Mouse (Mus musculus): ENCODE results near the gene Chmp2b. TPM values are rescaled to one million over a fixed set of nuclear protein-coding genes. Genes with fewer than 3 reads are reported as not detected.

Chmp2b gene
- total and polyA plus RNA-seq, 2 experiments from 2014 or later = 29.8 to 144 TPM

GRCm38 (mm10) chr16:65554267-65554666 lies 8.3 kb downstream of the Chmp2b start:
- Histone ChIP-seq H3K4me3 (ENCODE audit: low read length) (no peak overlapping the region), H3K9ac (replicated peaks; ENCODE audit: low read length) (no peak overlapping the region), H3K9me3 (ENCODE audit: low read length) (no peaks in the 10 kb centered on the region), H3K27me3 (ENCODE audit: insufficient read depth, low read length) (no peaks in the 10 kb centered on the region), H3K36me3 (ENCODE audit: insufficient read depth, low read length) (no peaks in the 10 kb centered on the region), H3K4me2 (ENCODE audit: low read depth, low read length) (no peak overlapping the region), H3K27ac (no peak overlapping the region), H3K4me1 (ENCODE audit: insufficient read depth, low read length) (peaks cover under 1% of the 10 kb centered on the region; the same call in 1 of the 2 replicates)
- no peak for TF ChIP-seq CTCF (IDR thresholded peaks at IDR 0.05; ENCODE audit: low read depth)
- ATAC-seq (no peak), DNase-seq (ENCODE audit: low spot score) (no peak)
- 90% methylated on average over 5 of the region's 5 CpGs for WGBS

- no peaks in the 10 kb centered on the region for H3K4me1 ChIP-seq (ENCODE audit: insufficient read depth, low read length)
- H3K9ac ChIP-seq (replicated peaks; ENCODE audit: low read length) = no peak overlapping the region
- DNase-seq (ENCODE audit: low spot score) (no peak), ATAC-seq (no peak)
- H3K27ac ChIP-seq = no peak overlapping the region
- H3K9me3 ChIP-seq (ENCODE audit: low read length) = no peaks in the 10 kb centered on the region
- H3K4me3 ChIP-seq (ENCODE audit: low read length) = no peak overlapping the region
- WGBS = 78% methylated on average over 13 of the region's 13 CpGs
- H3K36me3 ChIP-seq (ENCODE audit: insufficient read depth, low read length) = no peaks in the 10 kb centered on the region
- no peak for TF ChIP-seq CTCF (IDR thresholded peaks at IDR 0.05; ENCODE audit: low read depth)
- H3K27me3 ChIP-seq (ENCODE audit: insufficient read depth, low read length) = no peaks in the 10 kb centered on the region
- no peak overlapping the region for H3K4me2 ChIP-seq (ENCODE audit: low read depth, low read length)
Observed at GRCm38 (mm10) chr16:65550814-65551213, 11.7 kb downstream of the Chmp2b start.

DNA sequence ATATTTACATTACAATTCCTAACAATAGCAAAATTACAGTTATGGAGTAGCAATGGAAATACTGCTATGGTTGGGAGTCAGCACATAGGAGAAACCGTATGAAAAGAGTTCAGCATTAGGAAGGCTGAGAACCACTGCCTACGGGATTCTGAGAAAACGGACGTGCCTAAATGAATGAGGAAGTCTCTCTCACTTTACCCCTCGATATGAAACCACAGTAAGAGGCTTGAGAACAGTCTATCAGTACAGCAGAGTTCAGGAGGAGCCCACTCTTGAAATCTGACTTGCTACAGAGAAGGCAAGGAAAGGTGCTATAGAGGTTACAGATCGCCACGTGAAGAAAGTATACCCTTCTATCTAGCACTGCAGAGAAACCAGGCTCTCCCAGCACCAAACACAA lies 13.6 kb downstream of the Chmp2b start:
- Histone ChIP-seq H3K27me3 (ENCODE audit: insufficient read depth, low read length) (no peaks in the 10 kb centered on the region), H3K9me3 (ENCODE audit: low read length) (no peaks in the 10 kb centered on the region), H3K36me3 (ENCODE audit: insufficient read depth, low read length) (peaks cover 10% of the 10 kb centered on the region; the same call in 1 of the 2 replicates), H3K4me3 (ENCODE audit: low read length) (no peak overlapping the region), H3K4me2 (ENCODE audit: low read depth, low read length) (no peak overlapping the region), H3K9ac (replicated peaks; ENCODE audit: low read length) (no peak overlapping the region), H3K4me1 (ENCODE audit: insufficient read depth, low read length) (no peaks in the 10 kb centered on the region), H3K27ac (no peak overlapping the region)
- DNase-seq (ENCODE audit: low spot score) = no peak
- WGBS = 85% methylated on average over 7 of the region's 7 CpGs
- ATAC-seq = no peak
- no peak for TF ChIP-seq CTCF (IDR thresholded peaks at IDR 0.05; ENCODE audit: low read depth)

- TF ChIP-seq CTCF (IDR thresholded peaks at IDR 0.05; ENCODE audit: low read depth) = no peak
- Histone ChIP-seq H3K9me3 (ENCODE audit: low read length) (no peaks in the 10 kb centered on the region), H3K27ac (no peak overlapping the region), H3K27me3 (ENCODE audit: insufficient read depth, low read length) (no peaks in the 10 kb centered on the region), H3K36me3 (ENCODE audit: insufficient read depth, low read length) (peaks cover 19% of the 10 kb centered on the region; the same call in 1 of the 2 replicates), H3K4me2 (ENCODE audit: low read depth, low read length) (no peak overlapping the region), H3K4me1 (ENCODE audit: insufficient read depth, low read length) (no peaks in the 10 kb centered on the region), H3K4me3 (ENCODE audit: low read length) (no peak overlapping the region), H3K9ac (replicated peaks; ENCODE audit: low read length) (no peak overlapping the region)
- ATAC-seq = no peak
- WGBS = 85% methylated on average over 11 of the region's 11 CpGs
- no peak for DNase-seq (ENCODE audit: low spot score)
Observed at GRCm38 (mm10) chr16:65543676-65544293, 18.7 kb downstream of the Chmp2b start.

DNA sequence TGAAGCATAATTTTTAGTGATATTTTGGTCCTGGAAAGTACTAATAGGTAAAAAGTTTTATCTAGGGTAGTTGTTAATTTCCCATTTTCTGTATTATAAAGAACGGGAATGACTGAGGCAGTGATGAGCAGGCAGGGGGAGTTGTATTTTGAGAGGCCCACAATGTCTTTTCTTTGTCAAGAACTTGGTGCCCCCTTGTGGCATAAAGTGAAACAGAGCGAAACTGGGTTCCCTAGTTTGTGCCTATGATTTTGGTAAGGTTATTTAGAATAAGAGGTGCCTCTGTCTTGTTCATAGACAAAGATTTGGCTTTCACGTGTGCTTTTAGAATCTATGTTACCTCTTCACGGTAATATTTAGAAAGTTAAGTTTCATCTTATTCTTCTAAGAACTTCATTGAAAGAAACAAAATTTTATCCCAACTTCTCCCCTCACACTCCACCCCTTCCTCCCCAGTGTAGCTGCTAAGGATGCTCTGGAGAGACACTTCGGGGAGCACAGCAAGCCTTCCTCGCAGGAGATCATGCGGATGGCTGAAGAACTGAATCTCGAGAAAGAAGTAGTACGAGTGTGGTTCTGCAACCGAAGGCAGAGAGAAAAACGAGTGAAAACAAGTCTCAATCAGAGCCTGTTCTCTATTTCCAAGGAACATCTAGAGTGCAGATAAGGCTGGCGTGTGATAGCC lies 29.1 kb downstream of the Chmp2b start:
- no peak overlapping the region for H3K9ac ChIP-seq (replicated peaks; ENCODE audit: low read length)
- H3K4me2 ChIP-seq (ENCODE audit: low read depth, low read length) = no peak overlapping the region
- H3K4me3 ChIP-seq (ENCODE audit: low read length) = no peak overlapping the region
- 0 out of 2 replicates have a peak, but pooled peaks have one; percentile 32 for ATAC-seq
- H3K27ac ChIP-seq = no peak overlapping the region
- TF ChIP-seq CTCF (IDR thresholded peaks at IDR 0.05; ENCODE audit: low read depth) = peak; percentile 73
- WGBS = 28% methylated on average over 12 of the region's 12 CpGs
- DNase-seq (ENCODE audit: low spot score) = peak; percentile 81
- no peaks in the 10 kb centered on the region for H3K27me3 ChIP-seq (ENCODE audit: insufficient read depth, low read length)
- H3K36me3 ChIP-seq (ENCODE audit: insufficient read depth, low read length) = no peaks in the 10 kb centered on the region
- H3K4me1 ChIP-seq (ENCODE audit: insufficient read depth, low read length) = no peaks in the 10 kb centered on the region
- H3K9me3 ChIP-seq (ENCODE audit: low read length) = no peaks in the 10 kb centered on the region

- 0 out of 2 replicates have a peak, but pooled peaks have one; percentile 8 for TF ChIP-seq CTCF (IDR thresholded peaks at IDR 0.05; ENCODE audit: low read depth)
- H3K27ac ChIP-seq = no peak overlapping the region
- H3K36me3 ChIP-seq (ENCODE audit: insufficient read depth, low read length) = no peaks in the 10 kb centered on the region
- H3K27me3 ChIP-seq (ENCODE audit: insufficient read depth, low read length) = no peaks in the 10 kb centered on the region
- ATAC-seq = no peak
- WGBS = 59% methylated on average over 8 of the region's 8 CpGs
- no peak overlapping the region for H3K4me3 ChIP-seq (ENCODE audit: low read length)
- no peaks in the 10 kb centered on the region for H3K4me1 ChIP-seq (ENCODE audit: insufficient read depth, low read length)
- no peak overlapping the region for H3K9ac ChIP-seq (replicated peaks; ENCODE audit: low read length)
- DNase-seq (ENCODE audit: low spot score) = peak; percentile 11
- no peaks in the 10 kb centered on the region for H3K9me3 ChIP-seq (ENCODE audit: low read length)
- no peak overlapping the region for H3K4me2 ChIP-seq (ENCODE audit: low read depth, low read length)
Observed at GRCm38 (mm10) chr16:65531663-65532062, 30.9 kb downstream of the Chmp2b start.

DNA sequence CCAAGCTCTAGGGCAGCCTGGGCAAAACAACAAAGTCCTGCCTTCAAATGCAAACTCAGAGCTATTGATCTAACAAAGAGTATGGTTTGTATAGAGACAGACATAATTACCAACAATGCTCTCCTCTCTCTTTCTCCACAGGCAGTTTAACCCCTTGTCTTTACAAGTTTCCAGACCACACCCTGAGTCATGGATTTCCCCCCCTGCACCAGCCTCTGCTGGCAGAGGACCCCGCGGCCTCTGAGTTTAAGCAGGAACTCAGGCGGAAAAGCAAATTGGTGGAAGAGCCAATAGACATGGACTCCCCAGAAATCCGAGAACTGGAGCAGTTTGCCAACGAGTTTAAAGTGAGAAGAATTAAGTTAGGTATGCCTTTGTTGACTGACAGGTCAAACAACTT lies 32.9 kb downstream of the Chmp2b start:
- no peaks in the 10 kb centered on the region for H3K4me1 ChIP-seq (ENCODE audit: insufficient read depth, low read length)
- no peak overlapping the region for H3K27ac ChIP-seq
- no peaks in the 10 kb centered on the region for H3K36me3 ChIP-seq (ENCODE audit: insufficient read depth, low read length)
- DNase-seq (ENCODE audit: low spot score) (peak; percentile 6), ATAC-seq (no peak)
- no peaks in the 10 kb centered on the region for H3K9me3 ChIP-seq (ENCODE audit: low read length)
- no peak overlapping the region for H3K4me3 ChIP-seq (ENCODE audit: low read length)
- H3K27me3 ChIP-seq (ENCODE audit: insufficient read depth, low read length) = no peaks in the 10 kb centered on the region
- no peak overlapping the region for H3K9ac ChIP-seq (replicated peaks; ENCODE audit: low read length)
- 11% methylated on average over 5 of the region's 5 CpGs for WGBS
- H3K4me2 ChIP-seq (ENCODE audit: low read depth, low read length) = no peak overlapping the region
- TF ChIP-seq CTCF (IDR thresholded peaks at IDR 0.05; ENCODE audit: low read depth) = no peak
